Mouse (Mus musculus): ENCODE measurements around the gene Slit3. TPM values are rescaled to one million over a fixed set of nuclear protein-coding genes. Genes with fewer than 3 reads are reported as not detected.

The Slit3 gene
- total and polyA plus RNA-seq, 2 experiments, result 0.09 to 0.12 TPM

GRCm38 (mm10) chr11:35119360-35119759 is 1.7 kb upstream of the Slit3 start:
- TF ChIP-seq POLR2A (IDR thresholded peaks at IDR 0.05; ENCODE audit: extremely low read depth, insufficient read depth, low read length), result no peak
- peak; percentile 93 for TF ChIP-seq CTCF (IDR thresholded peaks at IDR 0.05; ENCODE audit: low read depth, low read length)
- Histone ChIP-seq H3K4me1 (ENCODE audit: control insufficient read depth, insufficient read depth, low read length) (no peaks in the 10 kb centered on the region), H3K4me3 (ENCODE audit: insufficient read depth, low read depth, low read length) (no peak overlapping the region), H3K27me3 (ENCODE audit: control insufficient read depth, insufficient read depth, low read length) (peaks cover 10% of the 10 kb centered on the region), H3K79me2 (ENCODE audit: control insufficient read depth, insufficient read depth, low read length) (no peaks in the 10 kb centered on the region), H3K36me3 (ENCODE audit: control insufficient read depth, insufficient read depth, low read length) (no peaks in the 10 kb centered on the region), H3K27ac (replicated peaks; ENCODE audit: insufficient read depth, low read depth, low read length) (no peak overlapping the region), H3K9ac (ENCODE audit: low read depth, low read length) (no peak overlapping the region)
- WGBS, result 22% methylated on average over 6 of the region's 6 CpGs
- DNase-seq (ENCODE audit: extremely low read depth, low read depth, low spot score), result peak; percentile 17

GRCm38 (mm10) chr11:35120076-35120475 is 948 bp upstream of the Slit3 start:
- WGBS, result 45% methylated on average over 5 of the region's 5 CpGs
- Histone ChIP-seq H3K9ac (ENCODE audit: low read depth, low read length) (no peak overlapping the region), H3K36me3 (ENCODE audit: control insufficient read depth, insufficient read depth, low read length) (no peaks in the 10 kb centered on the region), H3K27me3 (ENCODE audit: control insufficient read depth, insufficient read depth, low read length) (peaks cover 10% of the 10 kb centered on the region), H3K79me2 (ENCODE audit: control insufficient read depth, insufficient read depth, low read length) (no peaks in the 10 kb centered on the region), H3K4me3 (ENCODE audit: insufficient read depth, low read depth, low read length) (no peak overlapping the region), H3K27ac (replicated peaks; ENCODE audit: insufficient read depth, low read depth, low read length) (no peak overlapping the region), H3K4me1 (ENCODE audit: control insufficient read depth, insufficient read depth, low read length) (no peaks in the 10 kb centered on the region)
- no peak for DNase-seq (ENCODE audit: extremely low read depth, low read depth, low spot score)
- TF ChIP-seq CTCF (IDR thresholded peaks at IDR 0.05; ENCODE audit: low read depth, low read length), result no peak
- TF ChIP-seq POLR2A (IDR thresholded peaks at IDR 0.05; ENCODE audit: extremely low read depth, insufficient read depth, low read length), result no peak

DNA sequence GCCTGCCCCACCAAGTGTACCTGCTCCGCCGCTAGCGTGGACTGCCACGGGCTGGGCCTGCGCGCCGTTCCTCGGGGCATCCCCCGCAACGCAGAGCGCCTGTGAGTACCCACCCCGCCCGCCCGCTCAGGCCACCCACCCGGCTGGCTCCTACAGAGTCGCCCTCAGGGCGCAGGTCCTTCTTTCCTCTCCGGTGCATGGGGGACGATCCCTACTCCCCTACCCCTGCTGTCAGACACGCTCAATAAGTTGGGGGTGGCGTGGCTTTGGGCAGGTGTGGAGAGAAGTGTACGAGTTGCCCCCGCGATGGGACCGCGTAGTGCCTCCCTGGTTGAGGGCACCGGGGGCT is 561 bp downstream of the Slit3 start:
- Histone ChIP-seq H3K36me3 (ENCODE audit: control insufficient read depth, insufficient read depth, low read length) (no peaks in the 10 kb centered on the region), H3K79me2 (ENCODE audit: control insufficient read depth, insufficient read depth, low read length) (no peaks in the 10 kb centered on the region), H3K27me3 (ENCODE audit: control insufficient read depth, insufficient read depth, low read length) (peaks cover 10% of the 10 kb centered on the region), H3K4me3 (ENCODE audit: insufficient read depth, low read depth, low read length) (peak overlapping the region; percentile 8; the same call in 1 of the 2 replicates), H3K9ac (ENCODE audit: low read depth, low read length) (no peak overlapping the region), H3K4me1 (ENCODE audit: control insufficient read depth, insufficient read depth, low read length) (no peaks in the 10 kb centered on the region), H3K27ac (replicated peaks; ENCODE audit: insufficient read depth, low read depth, low read length) (no peak overlapping the region)
- no peak for DNase-seq (ENCODE audit: extremely low read depth, low read depth, low spot score)
- TF ChIP-seq POLR2A (IDR thresholded peaks at IDR 0.05; ENCODE audit: extremely low read depth, insufficient read depth, low read length) (no peak), CTCF (IDR thresholded peaks at IDR 0.05; ENCODE audit: low read depth, low read length) (no peak)
- 3% methylated on average over 27 of the region's 27 CpGs for WGBS

GRCm38 (mm10) chr11:35122091-35122811 is 1.2 kb downstream of the Slit3 start:
- Histone ChIP-seq H3K4me3 (ENCODE audit: insufficient read depth, low read depth, low read length) (no peak overlapping the region), H3K9ac (ENCODE audit: low read depth, low read length) (no peak overlapping the region), H3K27ac (replicated peaks; ENCODE audit: insufficient read depth, low read depth, low read length) (no peak overlapping the region), H3K4me1 (ENCODE audit: control insufficient read depth, insufficient read depth, low read length) (no peaks in the 10 kb centered on the region), H3K79me2 (ENCODE audit: control insufficient read depth, insufficient read depth, low read length) (no peaks in the 10 kb centered on the region), H3K27me3 (ENCODE audit: control insufficient read depth, insufficient read depth, low read length) (peaks cover 10% of the 10 kb centered on the region), H3K36me3 (ENCODE audit: control insufficient read depth, insufficient read depth, low read length) (no peaks in the 10 kb centered on the region)
- 4% methylated on average over 23 of the region's 23 CpGs for WGBS
- DNase-seq (ENCODE audit: extremely low read depth, low read depth, low spot score), result peak; percentile 23
- no peak for TF ChIP-seq POLR2A (IDR thresholded peaks at IDR 0.05; ENCODE audit: extremely low read depth, insufficient read depth, low read length)
- no peak for TF ChIP-seq CTCF (IDR thresholded peaks at IDR 0.05; ENCODE audit: low read depth, low read length)

- H3K27ac ChIP-seq (replicated peaks; ENCODE audit: insufficient read depth, low read depth, low read length), result no peak overlapping the region
- WGBS, result 70% methylated on average over 16 of the region's 17 CpGs
- H3K4me3 ChIP-seq (ENCODE audit: insufficient read depth, low read depth, low read length), result no peak overlapping the region
- no peaks in the 10 kb centered on the region for H3K36me3 ChIP-seq (ENCODE audit: control insufficient read depth, insufficient read depth, low read length)
- no peaks in the 10 kb centered on the region for H3K4me1 ChIP-seq (ENCODE audit: control insufficient read depth, insufficient read depth, low read length)
- peaks cover 10% of the 10 kb centered on the region for H3K27me3 ChIP-seq (ENCODE audit: control insufficient read depth, insufficient read depth, low read length)
- no peak for TF ChIP-seq CTCF (IDR thresholded peaks at IDR 0.05; ENCODE audit: low read depth, low read length)
- TF ChIP-seq POLR2A (IDR thresholded peaks at IDR 0.05; ENCODE audit: extremely low read depth, insufficient read depth, low read length), result no peak
- DNase-seq (ENCODE audit: extremely low read depth, low read depth, low spot score), result no peak
- no peak overlapping the region for H3K9ac ChIP-seq (ENCODE audit: low read depth, low read length)
- H3K79me2 ChIP-seq (ENCODE audit: control insufficient read depth, insufficient read depth, low read length), result no peaks in the 10 kb centered on the region
These were observed 3.6 kb downstream of the Slit3 start for GRCm38 (mm10) chr11:35124489-35125107.

- Histone ChIP-seq H3K36me3 (ENCODE audit: control insufficient read depth, insufficient read depth, low read length) (no peaks in the 10 kb centered on the region), H3K27me3 (ENCODE audit: control insufficient read depth, insufficient read depth, low read length) (peaks cover 10% of the 10 kb centered on the region)
- 54% methylated on average over 10 of the region's 10 CpGs for WGBS
These were observed 4.1 kb downstream of the Slit3 start for GRCm38 (mm10) chr11:35125108-35125490.

More at GRCm38 (mm10) chr11:35125108-35125490, 4.1 kb downstream of the Slit3 start:
- TF ChIP-seq POLR2A (IDR thresholded peaks at IDR 0.05; ENCODE audit: extremely low read depth, insufficient read depth, low read length), result no peak
- no peak for TF ChIP-seq CTCF (IDR thresholded peaks at IDR 0.05; ENCODE audit: low read depth, low read length)
- Histone ChIP-seq H3K4me1 (ENCODE audit: control insufficient read depth, insufficient read depth, low read length) (no peaks in the 10 kb centered on the region), H3K27ac (replicated peaks; ENCODE audit: insufficient read depth, low read depth, low read length) (no peak overlapping the region), H3K4me3 (ENCODE audit: insufficient read depth, low read depth, low read length) (no peak overlapping the region), H3K79me2 (ENCODE audit: control insufficient read depth, insufficient read depth, low read length) (no peaks in the 10 kb centered on the region), H3K9ac (ENCODE audit: low read depth, low read length) (no peak overlapping the region)
- DNase-seq (ENCODE audit: extremely low read depth, low read depth, low spot score), result no peak
